Mouse (Mus musculus) urinary bladder, postnatal 36 days (tissue): ENCODE measurements around the gene Cadm4.

Source experiments
- DNase-seq, 2 experiments: peaks; one replicate each; pipeline ENCODE4 v3.0.0; 2022; ENCODE audit warnings: low spot score in 2 of 2, mixed read lengths in 1 of 2

Gene Cadm4

GRCm38 (mm10) chr7:24531211-24531971, 49.6 kb downstream of the Cadm4 start:
- peak; percentile 58 to 74 for DNase-seq

- no peak for DNase-seq
Measured at GRCm38 (mm10) chr7:24533031-24533571, 51.3 kb downstream of the Cadm4 start.

GRCm38 (mm10) chr7:24533806-24534205, 52.0 kb downstream of the Cadm4 start:
- DNase-seq: no peak

- DNase-seq: no peak
Measured at GRCm38 (mm10) chr7:24534301-24534700, 52.5 kb downstream of the Cadm4 start.

- no peak for DNase-seq
Measured at GRCm38 (mm10) chr7:24537081-24537480, 55.3 kb downstream of the Cadm4 start.

GRCm38 (mm10) chr7:24537591-24537990, 55.8 kb downstream of the Cadm4 start:
- no peak for DNase-seq

GRCm38 (mm10) chr7:24538154-24538553, 56.3 kb downstream of the Cadm4 start:
- DNase-seq: no peak

GRCm38 (mm10) chr7:24538701-24539100, 56.9 kb downstream of the Cadm4 start:
- DNase-seq: no peak

- no peak for DNase-seq
Measured at GRCm38 (mm10) chr7:24539686-24540085, 57.9 kb downstream of the Cadm4 start.

GRCm38 (mm10) chr7:24544506-24544905, 62.7 kb downstream of the Cadm4 start:
- DNase-seq: no peak

- DNase-seq: peak in 1 of 2 experiments; percentile 17
Measured at GRCm38 (mm10) chr7:24546068-24546614, 64.3 kb downstream of the Cadm4 start, which contains the start of the genes Pinlyp and Xrcc1. TSS of gene Pinlyp (minus strand) at chr7:24546118. TSS of gene Xrcc1 (plus strand) at chr7:24546289.

- DNase-seq: peak; percentile 99
Measured at GRCm38 (mm10) chr7:24546634-24547389, 65.0 kb downstream of the Cadm4 start.

- no peak for DNase-seq
Measured at GRCm38 (mm10) chr7:24547534-24548036, 65.8 kb downstream of the Cadm4 start.

GRCm38 (mm10) chr7:24551985-24552759, 70.3 kb downstream of the Cadm4 start:
- no peak for DNase-seq
